Mouse (Mus musculus) cortical plate, adult 2 months (tissue): ENCODE results near the gene Dscam.

Experiments
- CTCF ChIP-seq: fragments of 200-500 bp; IDR thresholded peaks from 2 replicates; pipeline ENCODE4 v1.5.1; 2011; ENCODE audit warnings: mild to moderate bottlenecking, control low read depth, low read length; ENCODE audit not compliant: insufficient read depth; ENCODE audit errors: extremely low read depth
- POLR2A ChIP-seq: fragments of 200-500 bp; IDR thresholded peaks from 2 replicates; pipeline ENCODE4 v1.6.1; 2011; ENCODE audit warnings: mild to moderate bottlenecking, low read length, control low read depth; ENCODE audit not compliant: insufficient read depth; ENCODE audit errors: extremely low read depth

DNA sequence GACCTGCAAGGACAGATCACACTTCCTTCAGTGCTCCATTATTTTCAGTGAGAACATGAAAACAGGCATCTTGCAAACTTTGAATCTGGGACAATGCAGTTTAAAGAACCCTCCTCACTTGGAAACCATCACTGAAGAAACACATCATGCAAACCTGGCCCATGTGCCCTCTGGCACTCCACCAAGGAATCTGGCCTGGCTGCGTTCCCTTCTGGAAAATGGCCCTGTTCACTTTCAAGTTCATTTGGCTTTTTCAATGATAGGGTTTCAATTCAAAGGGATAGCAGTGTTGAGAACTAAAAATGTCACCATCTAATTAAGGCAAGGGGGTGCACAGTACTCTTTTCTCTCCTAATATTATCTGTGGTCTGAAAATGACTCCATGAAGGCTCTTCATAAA is 142.9 kb downstream of the Dscam start:
- TF ChIP-seq CTCF (no peak), POLR2A (no peak)
